Mouse (Mus musculus) left cerebral cortex, adult 18-20 months (tissue): ENCODE results near the gene Top2a. TPM values are rescaled to one million over a fixed set of nuclear protein-coding genes. Genes with fewer than 3 reads are reported as not detected.

Source experiments
- DNase-seq, 2 experiments: peaks; one replicate each; pipeline ENCODE4 v3.0.0; 2021 to 2022; ENCODE audit warnings: low spot score in 2 of 2, mixed read lengths in 1 of 2
- total RNA-seq, 2 experiments: library from RNA; stranded (reverse); gene quantifications; 2 replicates each; pipeline ENCODE4 v1.2.3; 2021

The Top2a gene
- total RNA-seq, 2 experiments from 2014 or later, result 0.40 to 0.67 TPM

DNA sequence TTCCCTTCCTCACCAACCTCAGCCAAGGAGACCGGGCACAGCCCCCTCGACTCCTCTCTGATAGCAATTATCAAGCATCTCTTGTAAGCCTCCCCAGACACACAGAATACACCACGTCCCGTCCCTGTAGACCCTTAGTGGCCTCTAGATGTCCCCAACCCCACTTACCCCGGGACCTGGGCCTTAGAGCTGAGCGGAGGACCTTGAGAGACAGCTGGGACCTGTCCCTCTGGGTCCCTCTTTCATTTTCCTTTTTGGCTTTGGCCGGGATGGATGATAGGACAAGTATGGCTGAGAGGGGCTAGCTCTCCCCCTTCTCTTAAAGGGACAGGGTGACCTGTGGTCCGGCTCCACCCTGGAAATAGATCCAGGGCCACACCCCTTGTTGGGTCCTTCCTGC is 40.4 kb downstream of the Top2a start:
- no peak for DNase-seq

DNA sequence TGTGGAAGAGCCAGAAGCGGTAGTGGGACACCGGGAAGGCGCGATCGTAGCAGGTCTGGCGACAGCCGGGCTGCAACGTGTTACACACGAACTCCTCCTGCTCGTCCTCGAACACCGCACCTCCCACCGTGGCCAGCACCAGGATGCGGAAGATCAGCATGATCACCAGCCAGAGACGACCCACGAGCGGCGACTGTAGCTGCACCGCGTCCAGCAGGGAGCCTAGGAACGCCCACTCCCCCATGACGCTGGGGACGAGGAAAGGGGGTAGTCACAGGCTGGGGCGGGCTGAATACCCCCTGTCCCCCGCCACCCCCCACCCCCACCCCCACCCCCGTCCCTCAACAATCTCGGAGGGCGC is 41.2 kb downstream of the Top2a start, which contains the start of gene Gjd3:
TSS of gene Gjd3 (minus strand) at position 244 of the 361 bp plus-strand sequence.
- DNase-seq, result no peak

DNA sequence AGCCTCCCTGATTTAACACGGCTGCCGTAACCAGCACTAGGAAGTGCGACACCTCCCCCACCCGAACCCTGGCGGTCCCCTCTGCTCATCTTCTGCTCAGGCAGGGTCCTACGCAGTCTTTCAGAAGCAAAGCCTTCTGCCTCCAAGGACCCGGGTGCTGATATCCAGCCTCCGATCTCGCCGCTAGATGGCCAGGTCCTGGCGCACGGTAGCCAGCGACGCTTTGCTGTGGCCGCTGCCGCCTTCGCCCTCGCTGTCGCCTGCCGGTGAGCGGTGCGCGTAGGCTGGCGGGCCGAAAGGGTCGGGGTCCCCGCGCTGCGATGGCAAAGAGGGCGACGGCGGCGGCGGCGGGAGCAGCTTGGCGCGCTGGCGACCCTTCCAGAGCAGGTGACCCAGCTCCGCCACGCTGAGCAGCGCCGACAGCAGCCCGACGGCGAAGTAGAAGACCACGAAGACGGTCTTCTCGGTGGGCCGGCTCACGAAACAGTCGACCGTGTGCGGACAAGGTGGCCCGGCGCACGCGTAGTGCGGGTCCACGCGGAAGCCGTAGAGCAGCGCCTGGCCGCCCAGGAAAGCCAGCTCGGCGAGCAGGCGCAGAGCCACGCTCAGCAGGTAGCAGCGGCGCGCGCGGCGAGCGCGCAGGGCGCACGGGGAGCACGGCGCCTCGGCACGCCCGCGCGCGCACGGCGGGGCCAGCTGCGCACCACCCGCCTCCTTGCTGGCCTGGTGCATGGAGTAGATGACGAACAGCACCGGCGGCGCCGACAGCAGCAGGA is 41.8 kb downstream of the Top2a start:
- DNase-seq, result peak; percentile 64 to 79

DNA sequence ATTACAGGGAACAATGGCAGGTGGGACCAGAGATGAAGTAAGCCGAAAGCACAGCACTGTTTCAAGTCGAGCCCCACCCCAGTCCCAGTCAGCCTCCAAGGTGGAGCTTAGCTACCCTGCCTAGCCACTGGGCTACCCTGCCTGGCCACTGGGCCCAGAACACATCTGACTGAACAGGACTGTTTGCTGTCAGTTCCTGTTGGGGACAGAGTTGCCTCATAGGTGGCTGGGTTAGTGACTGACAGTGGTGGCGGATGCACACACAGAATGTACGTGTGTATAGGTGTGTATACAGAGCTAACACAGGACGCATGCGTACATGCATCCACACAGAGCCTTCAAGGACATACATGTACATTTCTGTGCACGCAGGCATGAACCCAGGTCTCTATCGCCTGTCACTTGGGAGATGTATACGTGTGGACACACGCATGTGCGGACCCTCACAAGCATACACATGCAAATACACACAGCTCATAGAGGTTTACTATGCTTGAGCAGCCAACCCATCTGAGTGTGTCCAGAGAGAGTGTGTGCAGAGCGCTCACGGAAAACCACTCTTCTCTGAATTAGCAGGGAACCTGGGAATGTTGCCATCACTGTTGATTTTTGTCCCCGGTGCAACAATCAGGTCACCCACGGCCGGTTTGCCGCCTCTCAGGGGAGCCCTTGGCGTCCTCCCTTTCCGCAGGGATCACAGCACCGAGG is 42.5 kb downstream of the Top2a start:
- no peak for DNase-seq

DNA sequence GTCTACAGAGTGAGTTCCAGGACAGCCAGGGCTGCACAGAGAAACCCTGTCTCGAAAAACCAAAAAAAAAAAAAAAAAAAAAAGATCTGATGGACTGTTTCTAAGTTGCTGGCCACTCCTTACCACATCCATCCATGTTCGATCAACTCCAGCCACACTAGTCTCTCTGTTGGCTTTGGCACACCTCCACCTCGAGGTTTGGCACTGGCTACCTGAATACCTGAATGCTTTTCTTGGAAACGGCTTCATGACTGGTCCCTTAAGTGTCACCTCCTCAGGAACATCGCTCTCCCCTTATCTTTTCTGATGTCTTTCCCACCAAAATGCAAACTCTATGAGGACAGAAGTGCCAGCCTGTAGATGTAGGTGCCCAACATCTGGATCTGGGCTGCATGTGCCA is 44.6 kb downstream of the Top2a start:
- DNase-seq, result no peak

DNA sequence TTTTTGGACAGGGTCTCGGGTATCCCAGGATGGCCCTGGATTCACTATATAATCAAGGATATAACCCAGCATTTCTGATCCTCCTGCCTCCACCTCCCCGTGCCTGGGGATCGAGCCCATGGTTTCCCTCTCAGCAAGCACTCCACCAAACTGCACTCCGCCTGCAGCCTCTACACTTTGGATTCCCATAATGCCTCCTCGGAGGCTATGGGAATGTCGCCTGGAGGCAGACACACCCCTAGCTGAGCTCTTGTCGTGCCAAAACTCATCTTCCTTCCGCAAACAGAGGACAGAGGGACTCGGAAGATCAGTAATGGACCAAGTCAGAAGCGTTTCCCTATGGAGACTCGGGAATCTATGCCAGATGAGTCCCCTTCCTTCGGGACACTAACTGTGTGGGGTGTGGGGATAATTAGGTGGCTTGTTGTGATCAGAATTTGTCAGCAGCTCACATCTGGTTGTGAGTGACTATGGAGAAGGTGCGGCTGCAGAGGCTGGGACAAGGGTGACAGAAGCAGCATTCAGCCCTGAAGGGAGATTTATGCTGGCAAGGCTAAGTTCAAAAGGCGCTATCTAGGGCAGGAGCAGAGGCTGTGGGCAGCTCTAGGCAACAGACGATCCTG is 45.4 kb downstream of the Top2a start:
- no peak for DNase-seq

DNA sequence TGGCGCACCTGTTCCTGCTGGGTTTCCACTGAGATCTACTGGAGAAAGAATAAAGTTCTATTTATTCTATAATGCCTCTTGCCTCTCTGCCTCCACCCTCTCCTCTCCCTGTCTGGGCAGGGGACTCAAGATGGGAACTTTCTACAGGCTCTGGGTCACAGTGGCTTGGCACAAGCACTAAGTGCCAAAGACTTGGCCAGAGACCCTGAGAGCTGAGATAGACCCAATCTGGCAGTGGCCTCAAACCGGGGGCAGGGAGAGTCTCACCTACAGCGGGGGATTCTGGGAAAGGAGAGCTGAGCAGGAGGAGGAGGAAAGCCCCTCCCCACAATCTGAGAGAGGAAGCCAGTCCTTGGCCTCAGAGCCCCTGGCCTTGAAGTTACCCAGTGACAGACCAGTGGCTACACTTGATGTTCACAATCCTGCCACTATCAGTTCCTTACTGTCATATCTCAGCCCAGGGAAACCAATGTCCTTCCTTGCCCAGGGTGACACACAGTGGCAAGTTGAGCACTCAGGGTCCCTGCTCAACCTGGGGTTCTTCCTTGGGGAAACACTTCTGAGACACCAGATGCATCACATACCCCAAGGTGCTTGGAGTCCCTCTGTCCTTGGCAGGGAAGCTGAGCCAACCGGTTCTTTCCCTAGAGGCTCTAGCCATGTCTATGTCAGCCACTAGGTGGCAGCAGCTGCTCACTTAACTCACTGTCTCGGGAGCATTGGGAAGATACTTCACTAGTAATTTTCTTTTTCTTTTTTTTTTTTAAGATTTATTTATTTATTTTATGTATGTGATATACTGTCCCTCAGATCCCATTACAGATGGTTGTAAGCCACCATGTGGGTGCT is 48.9 kb downstream of the Top2a start:
- peak; percentile 81 to 91 for DNase-seq

DNA sequence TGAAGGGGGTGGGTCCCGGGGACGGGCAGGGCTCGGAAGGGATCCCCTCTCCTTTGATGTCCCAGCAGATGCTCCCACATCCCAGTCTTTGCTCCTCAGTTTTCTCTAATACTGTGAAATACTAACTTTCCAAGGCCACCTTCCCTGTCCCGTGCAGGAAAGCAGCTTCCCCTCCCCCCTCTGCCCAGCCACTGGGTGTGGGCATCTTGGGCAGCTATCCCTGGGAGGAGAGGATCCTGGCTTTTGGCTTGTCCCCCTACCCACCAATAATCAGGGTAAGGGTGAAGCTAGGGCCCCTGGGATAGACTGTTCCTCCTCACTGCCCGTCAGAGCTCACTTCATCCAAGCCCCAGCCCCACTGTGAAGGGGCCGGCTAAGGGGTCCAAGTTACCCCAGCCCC is 49.8 kb downstream of the Top2a start:
- no peak for DNase-seq

DNA sequence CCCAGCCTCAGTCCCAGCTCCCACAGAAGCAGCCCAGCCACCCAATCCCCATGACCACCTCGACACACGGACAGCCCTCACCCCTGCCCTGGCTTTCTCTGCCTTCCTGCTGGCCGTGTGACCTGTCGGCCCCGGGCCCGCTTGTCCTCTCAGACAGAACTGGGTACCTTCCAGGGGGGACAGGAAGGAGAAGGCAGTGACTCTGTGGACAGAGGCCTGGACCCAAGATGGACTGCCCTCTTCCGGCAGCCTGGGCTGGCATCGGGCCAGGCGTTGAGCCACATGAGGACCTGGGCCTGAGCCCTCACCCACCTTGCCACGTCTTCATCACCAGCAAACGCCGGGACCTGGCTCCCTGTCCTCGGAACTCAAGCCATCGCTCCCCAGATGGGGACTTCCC is 50.4 kb downstream of the Top2a start:
- DNase-seq, result no peak

DNA sequence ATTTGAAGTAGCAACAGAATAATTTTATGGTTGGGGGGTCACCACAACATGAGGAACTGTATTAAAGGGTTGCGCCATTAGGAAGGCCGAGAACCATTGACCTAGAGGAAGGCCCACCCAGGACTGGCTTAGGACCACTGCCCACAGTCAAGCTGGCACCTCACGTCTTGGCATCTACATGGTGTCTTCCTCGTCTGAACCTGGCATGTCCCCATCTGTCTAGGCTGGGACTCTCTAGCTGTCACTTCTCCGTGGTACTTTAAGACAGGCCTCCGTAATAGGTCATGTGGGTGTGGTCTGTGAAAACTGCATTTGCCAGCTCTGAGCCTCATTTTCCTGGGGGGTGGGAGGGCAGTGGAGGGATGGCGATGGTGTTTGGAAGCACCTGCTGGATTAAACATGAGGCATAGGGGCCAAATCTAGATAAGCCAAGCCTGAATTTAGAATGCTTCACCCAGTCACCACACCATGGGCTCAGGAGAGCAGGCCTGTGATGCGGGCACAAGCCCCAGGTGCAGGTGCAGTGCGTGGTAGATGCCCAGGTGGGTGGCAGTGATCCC is 51.1 kb downstream of the Top2a start:
- no peak for DNase-seq

DNA sequence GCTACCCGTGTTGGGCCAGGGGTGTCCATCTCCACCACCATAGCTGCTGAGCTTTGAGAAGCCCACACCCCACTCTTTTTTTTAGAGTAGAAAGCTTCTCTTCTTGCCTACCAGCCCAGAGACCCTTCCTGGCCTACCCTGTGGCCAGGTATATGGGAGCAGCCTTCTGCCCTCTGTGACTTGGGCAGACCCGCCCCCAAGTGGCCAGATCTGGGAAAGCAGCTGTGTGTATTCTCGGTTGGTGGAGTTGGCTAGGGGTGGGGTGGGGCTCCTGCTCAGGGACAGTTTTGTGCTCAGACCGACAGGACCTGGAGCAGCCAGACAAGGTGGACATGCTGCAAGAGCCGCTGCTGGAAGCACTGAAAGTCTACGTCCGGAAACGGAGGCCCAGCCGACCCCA is 51.8 kb downstream of the Top2a start:
- peak; percentile 86 to 91 for DNase-seq

DNA sequence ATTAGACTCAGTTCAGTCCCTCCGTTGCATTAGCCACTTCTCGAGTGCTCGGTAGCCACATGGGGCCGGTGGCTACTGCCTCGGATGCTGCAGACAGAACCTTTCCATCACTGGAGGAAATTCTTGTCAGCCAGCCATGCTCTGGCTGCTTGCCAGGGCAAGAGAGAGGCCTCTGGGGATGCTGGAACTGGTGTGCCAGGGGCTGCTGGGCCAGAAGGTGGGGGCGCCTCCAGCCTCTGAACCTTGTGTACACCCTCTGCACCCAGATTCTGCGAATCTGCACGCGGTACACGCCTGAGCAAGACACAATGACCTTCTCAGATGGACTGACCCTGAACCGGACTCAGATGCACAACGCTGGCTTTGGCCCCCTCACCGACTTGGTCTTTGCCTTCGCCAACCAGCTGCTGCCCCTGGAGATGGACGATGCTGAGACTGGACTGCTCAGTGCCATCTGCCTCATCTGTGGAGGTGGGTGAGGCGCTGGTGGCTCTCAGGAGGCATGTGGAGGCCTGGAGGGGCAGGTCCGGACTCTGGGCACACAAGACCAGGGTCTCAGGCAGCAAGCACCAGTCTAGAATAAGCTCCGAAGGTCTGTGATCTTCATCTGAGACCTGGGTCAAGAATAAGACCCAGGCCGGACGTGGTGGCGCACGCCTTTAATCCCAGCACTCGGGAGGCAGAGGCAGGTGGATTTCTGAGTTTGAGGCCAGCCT is 52.5 kb downstream of the Top2a start:
- no peak for DNase-seq

DNA sequence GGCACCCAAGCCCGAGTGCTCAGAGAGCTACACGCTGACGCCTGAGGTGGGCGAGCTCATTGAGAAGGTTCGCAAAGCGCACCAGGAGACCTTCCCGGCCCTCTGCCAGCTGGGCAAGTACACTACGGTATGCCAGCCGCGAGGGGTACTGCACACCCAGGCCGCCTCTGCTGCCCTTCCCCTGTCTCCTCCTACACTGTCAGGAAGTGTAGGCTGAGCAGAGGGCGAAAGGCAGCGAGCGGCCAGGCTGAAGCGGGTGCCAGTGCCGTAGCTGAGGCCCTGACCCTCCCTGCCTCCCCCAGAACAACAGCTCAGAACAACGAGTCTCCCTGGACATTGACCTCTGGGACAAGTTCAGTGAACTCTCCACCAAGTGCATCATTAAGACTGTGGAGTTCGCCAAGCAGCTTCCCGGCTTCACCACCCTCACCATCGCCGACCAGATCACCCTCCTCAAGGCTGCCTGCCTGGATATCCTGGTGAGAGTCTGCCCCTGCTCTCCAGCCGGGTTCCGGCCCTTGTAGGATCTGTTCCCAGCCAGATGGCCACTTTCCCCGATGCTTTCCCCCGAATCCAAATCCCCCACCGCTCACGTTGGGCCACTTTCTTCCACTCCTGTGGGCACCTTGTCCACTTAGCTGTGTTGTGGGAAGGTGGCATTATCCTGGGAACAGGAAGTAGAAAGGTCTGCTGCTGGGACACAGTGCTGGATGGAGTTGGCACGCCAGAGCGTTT is 53.6 kb downstream of the Top2a start:
- no peak for DNase-seq

DNA sequence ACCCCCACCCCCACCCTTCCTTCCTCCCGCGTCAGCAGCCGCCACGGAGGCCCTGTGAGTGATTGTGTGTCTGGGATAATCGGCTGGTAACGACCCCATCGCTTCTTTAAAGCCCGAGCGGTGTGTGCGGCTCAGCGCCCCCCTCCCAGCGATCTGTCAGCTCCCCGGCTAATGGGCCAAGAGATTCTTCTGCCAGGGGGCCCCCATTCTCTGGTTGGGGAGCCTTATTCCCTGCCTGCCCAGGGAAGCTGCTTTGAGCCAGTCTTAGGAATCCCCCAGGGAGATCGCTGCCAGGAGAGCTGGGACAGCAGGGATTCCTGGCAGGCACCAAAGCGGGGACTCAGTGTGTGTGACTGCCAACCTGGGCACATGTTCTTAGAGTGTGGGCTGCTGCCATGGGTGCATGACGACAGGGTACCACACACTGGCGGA is 54.5 kb downstream of the Top2a start:
- DNase-seq, result peak; percentile 70 to 82

DNA sequence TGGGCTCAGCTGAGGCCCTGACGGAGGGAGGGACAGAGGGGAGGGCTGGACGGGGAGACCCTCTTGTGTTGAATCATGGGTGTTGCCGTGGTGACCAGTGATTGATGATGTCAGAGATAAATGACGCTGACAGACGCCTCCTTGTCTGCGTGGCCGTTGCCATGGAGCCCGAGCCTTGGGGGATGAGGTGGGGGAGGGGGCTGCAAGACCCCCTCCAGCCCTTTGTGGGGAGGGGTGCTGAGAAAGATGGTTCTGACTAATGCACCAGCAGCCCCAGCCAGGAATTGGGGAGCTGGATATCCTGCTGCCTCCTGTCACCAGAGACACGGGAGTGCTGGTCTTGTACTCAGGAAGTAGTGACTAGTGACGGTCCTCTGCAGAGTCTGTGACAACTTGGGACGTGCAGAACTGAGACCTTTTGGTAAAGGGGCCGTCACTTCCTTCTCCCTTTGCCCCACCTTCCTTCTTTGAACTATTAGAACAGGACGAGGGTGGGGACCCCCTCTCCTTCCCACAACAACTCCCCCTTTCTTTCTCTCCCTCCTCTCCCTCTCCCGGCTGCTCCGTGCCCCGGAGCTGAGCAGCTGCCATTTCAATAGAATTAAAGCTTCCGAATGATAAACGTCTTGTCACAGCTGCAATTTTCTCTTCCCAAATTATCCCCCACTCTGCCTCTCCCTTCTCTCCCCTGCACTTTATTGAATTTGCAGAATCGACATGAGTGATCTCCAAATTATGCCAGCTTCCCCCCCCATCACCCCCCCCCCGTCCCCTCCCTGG is 55.1 kb downstream of the Top2a start:
- peak in 1 of 2 experiments; percentile 2 for DNase-seq

DNA sequence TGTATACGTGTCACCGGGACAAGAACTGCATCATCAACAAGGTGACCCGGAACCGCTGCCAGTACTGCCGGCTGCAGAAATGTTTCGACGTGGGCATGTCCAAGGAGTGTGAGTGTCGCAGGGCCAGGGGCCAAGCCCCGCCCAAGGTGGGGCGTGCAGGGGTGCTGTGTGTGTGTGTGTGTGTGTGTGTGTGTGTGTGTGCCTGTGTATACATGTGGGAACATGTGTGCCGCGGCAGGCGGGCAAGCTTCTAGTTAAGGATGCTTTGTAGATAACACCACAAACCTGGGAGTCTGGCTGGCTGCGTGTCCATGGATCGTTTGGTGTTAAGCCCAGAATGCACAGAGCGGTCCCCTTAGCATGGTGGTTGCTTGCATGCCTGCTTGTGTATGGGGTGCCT is 55.9 kb downstream of the Top2a start:
- peak in 1 of 2 experiments; percentile 3 for DNase-seq

DNA sequence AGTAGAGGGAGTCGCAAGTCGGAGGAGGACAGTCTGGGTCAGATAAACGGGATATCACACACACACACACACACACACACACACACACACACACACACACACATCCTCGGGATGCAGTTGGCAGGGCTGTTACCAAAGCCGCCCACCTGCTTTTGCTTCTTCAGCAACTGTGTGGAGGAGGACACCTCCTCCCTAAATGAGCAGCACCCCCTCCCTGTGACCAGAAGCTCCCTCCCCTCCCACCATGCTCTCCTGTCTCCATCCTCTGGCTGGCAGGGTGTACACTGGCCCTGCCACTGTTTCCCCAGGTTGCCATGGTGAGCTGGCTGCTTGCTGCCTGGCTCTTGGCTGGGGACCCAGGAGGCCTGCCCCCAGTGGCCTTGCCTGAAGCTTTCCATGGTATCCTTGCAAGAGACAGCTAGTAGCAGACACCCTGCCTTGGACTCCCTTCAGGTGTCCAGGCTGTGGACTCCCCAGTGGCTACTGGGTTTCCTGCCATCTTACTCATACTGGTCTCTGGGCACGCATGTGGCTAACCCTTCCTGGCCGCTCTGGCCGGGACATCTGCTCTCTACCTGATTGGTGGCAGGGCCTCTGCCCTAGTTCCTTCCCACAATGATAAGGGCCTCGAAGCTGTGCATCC is 57.4 kb downstream of the Top2a start:
- peak; percentile 60 to 81 for DNase-seq

DNA sequence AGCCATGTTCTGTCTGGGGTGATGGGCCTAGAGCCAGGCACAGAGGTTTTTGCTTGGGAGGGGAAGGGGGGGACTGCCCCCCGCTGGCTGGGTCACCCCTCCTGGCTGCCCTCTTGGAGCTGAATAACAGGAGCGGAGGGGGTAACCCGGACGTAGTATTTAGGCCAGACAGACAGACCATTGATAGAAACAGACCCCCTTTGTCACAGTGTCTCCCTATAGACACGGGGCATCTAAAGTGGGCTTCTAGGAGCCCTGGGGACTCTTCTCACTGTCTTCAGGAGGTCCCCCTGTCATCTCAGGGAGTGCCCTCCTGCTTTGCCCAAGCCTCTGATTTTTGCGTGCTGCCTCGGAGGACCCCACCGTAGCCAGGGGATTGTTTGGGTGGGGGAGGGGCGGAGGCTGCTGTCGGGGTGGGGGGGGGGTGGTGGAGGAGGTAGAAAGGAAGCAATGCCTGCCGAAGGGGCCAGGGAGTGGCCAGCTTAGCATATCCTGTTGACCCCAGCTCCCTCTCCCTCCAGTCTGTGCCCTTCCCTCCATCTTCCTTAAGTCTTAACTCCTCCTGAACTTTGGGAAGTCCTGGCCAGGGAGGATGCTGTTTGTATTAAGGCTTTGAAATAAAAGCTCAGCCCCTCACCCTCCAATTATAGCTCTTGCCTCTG is 58.4 kb downstream of the Top2a start:
- DNase-seq, result no peak
